Mouse (Mus musculus) thymus, postnatal 10 days (tissue): ENCODE measurements around the gene Coq8b.

ENCODE experiments used
- DNase-seq, 2 experiments: peaks; one replicate each; pipeline ENCODE4 v3.0.0; 2021; ENCODE audit warnings: low spot score in 2 of 2

Coq8b gene

DNA sequence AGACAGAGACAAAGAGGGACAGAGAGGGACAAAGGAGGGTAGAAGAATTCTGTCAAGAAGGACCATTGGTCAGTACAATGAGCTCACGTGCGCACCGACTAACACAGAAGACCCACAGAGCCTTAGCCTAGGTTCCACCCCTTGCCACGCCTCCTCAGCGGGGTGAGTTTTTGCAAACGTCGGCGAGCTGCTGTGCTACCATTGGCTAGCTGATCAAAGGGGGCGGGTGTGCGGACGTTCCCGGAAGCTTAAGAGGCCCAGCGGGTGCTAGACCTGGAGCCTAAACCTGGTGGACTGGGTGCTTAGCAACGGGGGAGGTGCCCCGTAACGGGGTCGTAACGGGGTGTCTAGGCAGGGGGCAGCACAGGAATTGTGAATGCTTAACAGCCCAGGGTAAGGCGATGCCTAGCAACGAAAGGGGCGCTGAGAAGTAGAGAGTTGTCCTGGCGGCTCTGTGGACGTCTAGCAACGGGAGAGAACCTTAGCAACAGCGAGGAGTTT is at the start of gene Coq8b:
TSS of gene Coq8b (plus strand) at position 243 of the 501 bp plus-strand sequence.
- DNase-seq = peak; percentile 91 to 94

DNA sequence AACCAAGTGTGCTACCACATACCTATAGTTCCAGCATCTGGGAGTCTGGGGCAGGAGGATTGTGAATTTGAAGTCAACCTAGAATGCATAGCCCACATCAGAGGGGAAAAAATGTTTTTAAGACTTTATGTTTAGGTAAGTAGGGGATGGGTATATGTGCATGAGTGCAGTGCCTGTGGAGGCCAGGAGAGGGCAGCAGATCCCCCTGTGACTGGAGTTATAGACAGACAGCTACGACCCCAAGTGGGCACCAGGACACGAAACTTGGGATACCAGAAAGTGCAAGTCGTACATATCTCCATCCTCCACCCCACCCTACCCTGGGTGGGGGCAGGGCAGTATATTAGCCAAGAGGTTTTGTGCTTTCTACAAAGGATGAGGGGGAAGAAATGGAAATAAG is 47.9 kb upstream of the Coq8b start:
- DNase-seq = peak in 1 of 2 experiments; percentile 50

DNA sequence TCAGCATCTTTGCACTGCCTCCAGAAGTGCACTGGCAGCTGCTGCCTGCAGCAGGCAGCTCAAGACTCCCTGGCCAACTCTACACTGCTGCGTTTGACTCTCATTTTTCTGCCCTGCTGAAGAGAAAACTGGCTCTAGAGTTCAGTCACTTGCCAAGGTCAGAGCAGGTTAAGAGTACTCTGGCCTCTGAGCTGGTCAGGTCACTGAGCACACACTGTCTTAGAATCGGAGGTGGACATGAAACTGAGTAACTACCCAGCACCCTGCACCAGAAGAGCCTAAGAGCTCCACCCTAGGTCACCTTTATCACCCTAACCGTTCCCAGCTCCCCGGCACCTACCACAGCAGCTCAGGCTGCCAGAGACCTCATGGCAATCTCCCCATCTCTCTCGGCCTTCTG is 46.8 kb upstream of the Coq8b start:
- no peak for DNase-seq

DNA sequence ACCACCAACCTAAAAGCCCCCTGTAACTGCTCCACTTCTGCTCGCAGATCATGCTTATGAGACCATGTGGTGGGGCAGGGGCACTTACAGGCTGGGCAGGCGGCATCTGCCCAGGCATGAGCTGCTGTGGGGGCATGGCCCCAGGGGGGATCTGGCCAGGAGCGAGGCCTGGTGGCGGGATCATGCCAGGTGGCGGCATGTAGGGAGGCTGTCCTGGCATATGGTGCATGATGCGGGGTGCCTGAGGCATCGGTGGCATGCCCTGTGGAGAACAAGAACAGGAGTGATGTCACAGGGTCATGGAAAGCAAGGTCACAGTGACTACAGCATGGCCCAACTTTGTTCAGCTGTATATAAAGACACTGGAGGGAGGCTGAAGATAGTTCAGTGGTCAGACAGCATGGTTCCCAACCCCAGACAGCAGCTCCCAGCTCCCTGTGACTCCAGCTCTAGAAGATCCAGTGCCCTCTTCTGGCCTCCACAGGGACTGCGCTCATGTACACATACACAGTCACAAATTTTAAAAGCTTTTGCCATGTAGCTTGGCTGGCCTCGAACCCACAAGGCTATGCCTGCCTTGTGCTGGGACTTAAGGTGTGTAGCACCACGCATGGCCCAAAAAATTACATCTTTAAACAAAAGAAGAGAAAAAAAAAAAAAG is 43.4 kb upstream of the Coq8b start:
- no peak for DNase-seq

GRCm38 (mm10) chr7:27192434-27192833 is 40.4 kb upstream of the Coq8b start:
- no peak for DNase-seq

DNA sequence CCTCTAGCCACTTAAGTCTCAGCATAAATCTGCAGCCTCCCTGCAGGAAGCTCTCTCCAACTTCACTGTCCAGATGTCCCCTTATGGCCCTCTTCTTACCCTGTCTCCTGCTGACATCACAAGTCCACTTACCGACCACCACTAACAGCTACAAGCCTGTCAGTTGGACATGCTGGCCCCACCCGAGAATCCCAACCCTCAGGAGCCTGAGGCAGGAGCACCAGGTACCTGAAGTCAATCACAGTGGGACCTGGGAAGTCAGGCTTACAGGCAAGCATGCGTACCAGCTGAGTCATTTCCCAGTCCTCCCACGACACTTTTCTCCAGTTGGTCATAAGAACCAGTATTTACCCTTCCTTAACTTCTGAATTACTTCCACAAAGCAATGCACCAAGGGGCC is 39.1 kb upstream of the Coq8b start:
- DNase-seq = no peak

DNA sequence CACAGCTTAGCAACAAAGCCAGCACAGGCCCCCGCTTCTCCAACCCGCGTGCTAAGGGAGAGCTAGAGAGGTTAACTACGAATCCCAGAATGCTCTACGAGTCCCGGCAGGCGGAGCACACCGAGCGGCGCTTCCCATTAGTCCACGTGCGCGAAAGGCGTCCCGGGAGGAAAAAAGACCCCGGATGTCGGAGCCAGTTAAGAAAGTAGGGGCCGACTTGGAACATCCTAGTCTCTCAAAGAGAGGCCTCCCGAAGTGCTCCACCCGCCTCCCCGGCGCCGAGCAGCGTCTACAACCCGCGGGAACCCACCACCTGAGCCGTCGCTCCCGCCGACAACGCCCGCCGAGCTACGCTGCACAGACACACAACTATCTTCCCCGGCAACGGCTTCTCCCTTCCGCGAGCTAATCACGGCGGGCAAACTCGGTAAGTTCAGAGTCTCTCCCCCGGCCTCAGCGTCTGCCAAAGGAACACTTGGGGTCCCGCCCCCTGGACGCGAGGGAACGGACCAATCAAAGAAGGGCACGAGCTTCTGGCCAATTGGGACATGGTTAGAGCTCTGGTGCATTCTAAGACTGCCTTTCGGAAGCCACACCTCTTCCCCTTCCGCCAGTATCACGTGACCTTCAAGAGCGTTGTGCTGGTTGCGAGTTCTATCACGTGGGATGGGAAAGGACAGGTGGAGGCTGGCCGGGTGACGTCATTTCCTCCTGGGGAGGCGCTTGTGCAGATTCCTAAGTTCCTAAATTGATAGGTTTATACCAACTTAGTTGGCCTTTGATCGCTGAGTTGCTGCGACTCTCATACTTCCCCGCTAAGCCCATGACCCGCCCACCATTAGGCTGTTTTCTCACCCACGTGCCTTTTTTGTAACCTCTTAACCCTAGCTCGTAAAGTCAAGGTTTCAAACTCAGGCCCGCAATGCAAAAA is 36.9 kb upstream of the Coq8b start, which contains the start of the genes BC024978 and Snrpa:
TSS of gene BC024978 (plus strand) at position 101 of the 931 bp plus-strand sequence.
TSS of gene Snrpa (minus strand) at position 591 of the 931 bp plus-strand sequence.
- DNase-seq = peak; percentile 95 to 98

DNA sequence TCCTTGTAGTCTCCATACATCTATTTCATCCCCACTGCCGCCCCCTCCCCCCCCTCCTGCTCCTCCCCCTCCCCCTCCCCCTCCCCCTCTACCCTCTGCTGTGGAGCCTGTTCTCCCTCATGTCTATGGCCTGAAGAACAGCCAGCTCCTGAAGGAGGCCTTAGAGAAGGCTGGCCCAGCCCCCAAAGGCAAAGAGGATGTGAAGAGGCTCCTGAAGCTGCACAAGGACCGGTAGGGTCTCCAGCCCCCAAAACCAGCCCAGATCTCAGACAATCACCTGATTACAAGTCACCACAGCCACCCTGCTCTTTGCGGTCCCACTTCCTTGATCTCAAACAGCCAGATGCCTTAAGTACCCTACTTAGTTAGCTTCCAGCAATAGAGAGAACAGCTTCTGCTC is 35.7 kb upstream of the Coq8b start:
- DNase-seq = peak in 1 of 2 experiments; percentile 12

DNA sequence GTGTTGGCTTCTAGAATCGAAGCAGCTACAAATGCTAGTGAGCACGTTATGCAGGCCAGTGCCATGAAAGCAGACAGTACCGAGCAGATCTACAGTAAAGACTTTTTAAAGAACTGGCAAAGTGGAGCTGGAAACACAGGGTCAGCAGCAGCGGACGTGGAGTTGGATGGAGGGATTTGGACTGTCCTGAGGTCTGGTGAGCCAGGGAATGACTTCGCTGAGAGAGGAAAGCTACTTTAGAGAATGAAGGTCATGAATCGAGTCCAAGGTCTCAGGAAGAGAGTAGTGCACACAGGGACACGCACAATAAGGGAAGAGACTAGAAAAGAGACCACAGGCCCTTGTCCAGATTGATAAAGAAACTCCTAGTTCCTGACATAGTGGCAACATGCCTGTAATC is 35.2 kb upstream of the Coq8b start:
- no peak for DNase-seq

- DNase-seq = no peak
Observed at GRCm38 (mm10) chr7:27198355-27198754, 34.5 kb upstream of the Coq8b start.

- no peak for DNase-seq
Observed at GRCm38 (mm10) chr7:27198779-27199178, 34.0 kb upstream of the Coq8b start.

- DNase-seq = no peak
Observed at GRCm38 (mm10) chr7:27203730-27204449, 28.9 kb upstream of the Coq8b start.

DNA sequence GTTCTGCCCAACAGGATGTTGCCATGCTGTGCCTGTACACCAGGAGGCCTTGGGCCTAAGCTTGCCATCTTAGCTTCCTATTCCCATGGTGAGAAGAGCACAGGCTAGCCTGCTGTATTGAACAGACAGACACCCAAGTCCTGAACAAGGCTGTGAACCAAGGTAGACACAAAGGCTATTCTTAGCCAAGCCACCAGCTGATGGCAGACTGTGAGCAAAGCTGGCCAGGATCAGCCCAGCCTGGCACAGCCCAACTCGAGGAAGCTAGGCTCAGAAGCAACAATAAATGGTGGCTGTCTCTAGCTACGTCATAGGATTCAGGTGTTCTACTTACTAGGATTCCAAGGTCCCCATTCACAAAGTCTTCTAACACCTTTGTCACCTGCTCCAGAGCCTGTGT is 20.2 kb upstream of the Coq8b start:
- no peak for DNase-seq

DNA sequence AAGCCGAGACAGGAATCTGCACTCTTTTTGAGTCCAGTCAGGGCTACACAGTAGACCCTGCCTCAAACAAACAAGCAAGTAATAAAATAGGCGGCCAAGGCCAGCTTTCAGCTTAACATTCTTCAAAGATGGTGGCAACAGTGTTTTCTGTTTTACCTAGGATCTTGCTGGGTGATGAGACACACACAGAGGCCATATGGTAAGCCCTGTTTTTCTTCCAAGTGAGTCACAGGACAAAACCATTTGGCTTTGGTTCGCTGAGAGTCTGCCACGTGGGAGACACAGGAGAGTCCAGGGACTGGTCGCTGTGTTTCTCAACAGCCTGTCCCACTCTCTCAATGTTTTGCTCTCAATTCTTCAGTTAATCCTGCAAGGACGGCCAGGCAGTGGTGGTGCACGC is 14.2 kb upstream of the Coq8b start:
- no peak for DNase-seq

GRCm38 (mm10) chr7:27219937-27220336 is 12.9 kb upstream of the Coq8b start:
- no peak for DNase-seq

- DNase-seq = no peak
Observed at GRCm38 (mm10) chr7:27221939-27222338, 10.9 kb upstream of the Coq8b start.

GRCm38 (mm10) chr7:27222538-27222937 is 10.3 kb upstream of the Coq8b start:
- no peak for DNase-seq

- no peak for DNase-seq
Observed at GRCm38 (mm10) chr7:27224877-27225575, 7.8 kb upstream of the Coq8b start.

DNA sequence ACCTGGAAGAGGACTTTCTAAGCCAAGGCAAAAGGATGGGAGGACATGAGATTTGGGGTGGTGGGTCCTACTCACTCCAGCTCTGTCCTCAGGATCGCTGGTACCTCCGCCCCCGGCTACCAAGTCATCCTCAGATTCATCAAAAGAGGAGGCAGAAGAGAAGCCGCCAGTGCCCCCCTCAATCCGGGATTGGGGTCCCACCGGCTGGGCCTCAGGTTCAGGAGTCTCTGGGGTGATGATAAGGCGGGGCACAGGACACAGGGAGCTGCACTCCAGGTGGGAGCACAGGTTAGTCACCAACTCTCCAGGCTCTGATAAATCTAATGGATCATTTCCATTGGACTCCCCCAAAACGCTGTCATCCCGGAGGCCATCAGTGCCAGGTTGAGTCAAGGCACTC is 5.5 kb upstream of the Coq8b start:
- no peak for DNase-seq

GRCm38 (mm10) chr7:27227676-27228075 is 5.1 kb upstream of the Coq8b start:
- no peak for DNase-seq

- peak; percentile 87 for DNase-seq
Observed at GRCm38 (mm10) chr7:27228281-27228821, 4.5 kb upstream of the Coq8b start, which contains the start of gene Itpkc. Itpkc (minus strand) TSS chr7:27228661.
